Mouse (Mus musculus) heart, embryonic 12.5 days (tissue): ENCODE data around the gene Radil. TPM values are rescaled to one million over a fixed set of nuclear protein-coding genes. Genes with fewer than 3 reads are reported as not detected.
A peak's percentile ranks its signal among the peaks of the same experiment; 100 is the strongest.

Experiments used
- ATAC-seq: fragments of 200-750 bp; cut with Nextera tagmentation; 2 replicates; pipeline ENCODE4 v1.8.0; 2017; ENCODE audit warnings: moderate TSS enrichment, moderate library complexity; ENCODE audit not compliant: insufficient number of reproducible peaks, low FRiP score
- H3K27ac ChIP-seq: fragments of 300-500 bp; sonication (generic); 2 replicates; pipeline ENCODE4 v1.5.1; 2016; ENCODE audit warnings: mild to moderate bottlenecking, moderate library complexity; ENCODE audit not compliant: poor library complexity, severe bottlenecking
- H3K27me3 ChIP-seq: fragments of 300-500 bp; sonication (generic); replicated peaks from 2 replicates; pipeline ENCODE4 v1.6.1; 2016; ENCODE audit warnings: mild to moderate bottlenecking, moderate library complexity
- H3K36me3 ChIP-seq: fragments of 300-500 bp; sonication (generic); 2 replicates; pipeline ENCODE4 v1.6.1; 2016; ENCODE audit warnings: mild to moderate bottlenecking, moderate library complexity
- H3K4me1 ChIP-seq: fragments of 300-500 bp; sonication (generic); replicated peaks from 2 replicates; pipeline ENCODE4 v1.6.1; 2016; ENCODE audit warnings: mild to moderate bottlenecking
- H3K4me2 ChIP-seq: fragments of 300-500 bp; sonication (generic); 2 replicates; pipeline ENCODE4 v1.6.1; 2016; ENCODE audit warnings: mild to moderate bottlenecking, moderate library complexity
- H3K4me3 ChIP-seq: fragments of 300-500 bp; sonication (generic); 2 replicates; pipeline ENCODE4 v1.5.1; 2016; ENCODE audit warnings: mild to moderate bottlenecking
- H3K9ac ChIP-seq: fragments of 300-500 bp; sonication (generic); 2 replicates; pipeline ENCODE4 v1.6.1; 2016; ENCODE audit warnings: mild to moderate bottlenecking, moderate library complexity
- H3K9me3 ChIP-seq: fragments of 300-500 bp; sonication (generic); replicated peaks from 2 replicates; pipeline ENCODE4 v1.6.1; 2016; ENCODE audit warnings: mild to moderate bottlenecking, moderate library complexity
- WGBS: fragments of 180-500 bp; shearing (Covaris S2); methylation state at CpG from one replicate; pipeline ENCODE4 v1.1.7; 2016; 5-methylcytosine and 5-hydroxymethylcytosine counted together
- polyA plus RNA-seq: library from polyadenylated mRNA; unstranded; fragments of >200 nt; fragmentation: Nextera tagmentation; extraction: Ambion mirVana; gene quantifications from 2 replicates; pipeline ENCODE4 v1.2.1, GENCODE M21; 2016

The Radil gene
- polyA plus RNA-seq, 1 experiment from 2014 or later, result 9.4 TPM

DNA sequence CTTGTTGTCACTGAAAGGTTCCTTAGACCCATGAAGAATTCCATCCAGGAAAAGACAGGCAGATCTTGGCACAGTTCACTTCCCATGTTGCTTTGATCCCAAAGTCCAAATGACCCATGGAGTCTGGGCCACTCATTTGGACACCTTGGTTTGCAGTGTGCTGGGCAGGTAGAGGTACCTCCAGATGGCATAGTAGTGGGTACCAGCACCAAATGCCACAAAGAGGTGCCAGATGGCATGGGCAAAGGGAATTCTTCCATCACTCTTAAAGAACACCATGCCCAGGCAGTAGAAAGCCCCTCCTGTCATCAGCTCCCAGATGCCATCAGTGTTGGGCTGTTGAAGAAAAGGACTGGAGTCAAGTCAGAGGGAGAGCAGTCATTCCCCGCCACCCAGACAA is 13.7 kb upstream of the Radil start:
- Histone ChIP-seq H3K4me2 (no peak overlapping the region), H3K27ac (no peak overlapping the region), H3K36me3 (no peaks in the 10 kb centered on the region), H3K4me3 (no peak overlapping the region), H3K9ac (no peak overlapping the region), H3K27me3 (no peaks in the 10 kb centered on the region), H3K9me3 (peaks cover 16% of the 10 kb centered on the region), H3K4me1 (no peaks in the 10 kb centered on the region)
- ATAC-seq, result no peak
- 75% methylated on average over 1 of the region's 1 CpGs for WGBS

- no peaks in the 10 kb centered on the region for H3K36me3 ChIP-seq
- H3K9me3 ChIP-seq, result peaks cover 4% of the 10 kb centered on the region; the same call in 1 of the 2 replicates
- no peaks in the 10 kb centered on the region for H3K4me1 ChIP-seq
- H3K4me3 ChIP-seq, result no peak overlapping the region
- no peak overlapping the region for H3K4me2 ChIP-seq
- H3K9ac ChIP-seq, result no peak overlapping the region
- WGBS, result 54% methylated on average over 7 of the region's 7 CpGs
- no peak for ATAC-seq
- H3K27me3 ChIP-seq, result no peaks in the 10 kb centered on the region
- H3K27ac ChIP-seq, result no peak overlapping the region
Measured at GRCm38 (mm10) chr5:142560261-142560660, 9.4 kb upstream of the Radil start.

- no peaks in the 10 kb centered on the region for H3K36me3 ChIP-seq
- H3K9ac ChIP-seq, result no peak overlapping the region
- H3K9me3 ChIP-seq, result peaks cover 3% of the 10 kb centered on the region; the same call in 1 of the 2 replicates
- ATAC-seq, result peak; percentile 61; the same call in 1 of the 2 replicates
- no peaks in the 10 kb centered on the region for H3K27me3 ChIP-seq
- WGBS, result 32% methylated on average over 20 of the region's 21 CpGs
- no peak overlapping the region for H3K4me3 ChIP-seq
- peak overlapping the region; percentile 48 for H3K4me2 ChIP-seq
- H3K27ac ChIP-seq, result no peak overlapping the region
- no peaks in the 10 kb centered on the region for H3K4me1 ChIP-seq
Measured at GRCm38 (mm10) chr5:142557397-142558067, 6.6 kb upstream of the Radil start.

- H3K4me2 ChIP-seq, result no peak overlapping the region
- H3K4me3 ChIP-seq, result no peak overlapping the region
- 96% methylated on average over 4 of the region's 4 CpGs for WGBS
- no peak overlapping the region for H3K27ac ChIP-seq
- no peak for ATAC-seq
- no peaks in the 10 kb centered on the region for H3K36me3 ChIP-seq
- H3K27me3 ChIP-seq, result no peaks in the 10 kb centered on the region
- no peaks in the 10 kb centered on the region; the same call in 1 of the 2 replicates for H3K9me3 ChIP-seq
- no peaks in the 10 kb centered on the region for H3K4me1 ChIP-seq
- no peak overlapping the region for H3K9ac ChIP-seq
Measured at GRCm38 (mm10) chr5:142556721-142557120, 5.8 kb upstream of the Radil start.

GRCm38 (mm10) chr5:142555866-142556265 is 5.0 kb upstream of the Radil start:
- no peaks in the 10 kb centered on the region for H3K27me3 ChIP-seq
- no peak overlapping the region for H3K4me3 ChIP-seq
- no peaks in the 10 kb centered on the region for H3K4me1 ChIP-seq
- 75% methylated on average over 5 of the region's 5 CpGs for WGBS
- H3K4me2 ChIP-seq, result no peak overlapping the region
- no peak for ATAC-seq
- H3K9ac ChIP-seq, result no peak overlapping the region
- H3K36me3 ChIP-seq, result no peaks in the 10 kb centered on the region
- H3K9me3 ChIP-seq, result no peaks in the 10 kb centered on the region; the same call in 1 of the 2 replicates
- H3K27ac ChIP-seq, result no peak overlapping the region

DNA sequence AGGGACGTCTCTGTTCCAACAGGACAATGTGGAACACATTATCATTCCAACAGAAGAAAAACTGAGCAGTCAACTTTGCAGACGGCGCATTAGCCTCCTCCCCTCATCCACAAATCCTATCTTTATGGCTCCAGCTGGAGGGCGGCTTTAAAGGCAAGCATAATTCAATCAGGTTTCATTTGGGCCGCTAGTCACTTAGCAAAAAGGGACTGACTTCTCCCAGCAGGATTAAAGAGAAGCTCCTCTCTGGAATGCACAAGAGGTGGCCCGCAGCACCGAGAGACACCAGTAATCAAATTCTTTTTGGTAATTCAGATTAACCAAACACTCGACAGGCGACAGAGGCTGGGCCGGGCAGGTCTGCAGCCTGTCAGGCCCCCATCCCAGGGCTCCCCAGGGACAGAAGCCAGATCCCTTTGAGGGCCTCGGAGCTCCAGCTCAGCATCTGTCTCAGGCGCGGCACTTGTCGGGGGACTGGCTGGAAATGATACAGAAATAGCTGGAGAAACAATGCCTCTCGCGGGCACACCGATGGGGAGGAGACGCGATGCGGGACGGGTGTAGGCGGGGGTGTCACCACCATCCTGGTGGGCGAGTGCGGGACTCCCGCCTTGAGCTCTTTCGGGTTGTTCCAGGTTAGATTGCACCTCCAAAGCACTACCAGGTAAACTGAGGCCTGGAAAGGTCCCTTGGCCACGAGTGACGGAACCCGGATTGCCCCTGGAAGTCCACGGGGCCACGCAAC is 765 bp downstream of the Radil start:
- ATAC-seq, result peak; percentile 38
- WGBS, result under 1% methylated on average over 31 of the region's 31 CpGs
- peaks cover 35% of the 10 kb centered on the region for H3K4me1 ChIP-seq

DNA sequence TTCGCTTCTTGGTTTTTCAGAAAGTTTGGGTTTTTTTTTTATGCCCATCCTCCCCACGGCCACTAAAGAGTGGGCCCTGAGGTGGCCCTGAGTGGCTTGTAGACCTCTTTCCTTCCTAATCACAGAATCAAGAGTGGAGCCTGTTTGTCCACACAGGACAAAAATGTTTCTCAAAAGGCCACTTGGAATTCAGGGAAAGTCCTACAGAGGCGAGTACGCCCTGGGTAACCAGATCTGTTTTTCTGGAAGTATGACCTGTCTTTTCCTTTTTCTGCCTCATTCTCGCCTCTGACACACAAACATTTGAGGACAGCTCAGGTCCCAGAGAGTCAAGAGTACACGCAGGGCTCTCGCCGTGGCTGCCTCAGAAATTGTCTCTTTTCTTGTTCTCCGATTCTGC is 1.5 kb downstream of the Radil start:
- H3K4me3 ChIP-seq, result no peak overlapping the region
- no peak for ATAC-seq
- H3K4me2 ChIP-seq, result peak overlapping the region; percentile 97
- H3K9me3 ChIP-seq, result no peaks in the 10 kb centered on the region
- no peaks in the 10 kb centered on the region for H3K36me3 ChIP-seq
- H3K27me3 ChIP-seq, result no peaks in the 10 kb centered on the region
- 31% methylated on average over 9 of the region's 9 CpGs for WGBS
- peak overlapping the region; percentile 78 for H3K27ac ChIP-seq
- H3K4me1 ChIP-seq, result peaks cover 42% of the 10 kb centered on the region
- H3K9ac ChIP-seq, result peak overlapping the region; percentile 39; the same call in 1 of the 2 replicates

More for the DNA sequence above, 765 bp downstream of the Radil start:
- peak overlapping the region; percentile 97 for H3K4me2 ChIP-seq
- no peaks in the 10 kb centered on the region for H3K36me3 ChIP-seq
- H3K9me3 ChIP-seq, result no peaks in the 10 kb centered on the region
- peak overlapping the region; percentile 67 for H3K4me3 ChIP-seq
- H3K27ac ChIP-seq, result peak overlapping the region; percentile 78
- H3K27me3 ChIP-seq, result no peaks in the 10 kb centered on the region
- peak overlapping the region; percentile 72 for H3K9ac ChIP-seq

GRCm38 (mm10) chr5:142547066-142547465 is 3.8 kb downstream of the Radil start:
- H3K9me3 ChIP-seq, result no peaks in the 10 kb centered on the region
- no peak overlapping the region for H3K4me3 ChIP-seq
- H3K4me2 ChIP-seq, result no peak overlapping the region
- H3K4me1 ChIP-seq, result peaks cover 56% of the 10 kb centered on the region
- H3K27me3 ChIP-seq, result no peaks in the 10 kb centered on the region
- H3K36me3 ChIP-seq, result 0 out of 2 replicates have a peak, but pooled peaks cover 7% of the 10 kb centered on the region
- H3K9ac ChIP-seq, result no peak overlapping the region
- WGBS, result 78% methylated on average over 3 of the region's 3 CpGs
- no peak for ATAC-seq
- H3K27ac ChIP-seq, result no peak overlapping the region

- H3K4me2 ChIP-seq, result no peak overlapping the region
- H3K27me3 ChIP-seq, result no peaks in the 10 kb centered on the region
- H3K9me3 ChIP-seq, result no peaks in the 10 kb centered on the region
- 22% methylated on average over 5 of the region's 5 CpGs for WGBS
- no peak overlapping the region for H3K4me3 ChIP-seq
- H3K9ac ChIP-seq, result 0 out of 2 replicates have a peak overlapping the region, but pooled peaks have one; percentile 17
- peaks cover 58% of the 10 kb centered on the region for H3K4me1 ChIP-seq
- ATAC-seq, result no peak
- H3K36me3 ChIP-seq, result 0 out of 2 replicates have a peak, but pooled peaks cover 7% of the 10 kb centered on the region
- no peak overlapping the region for H3K27ac ChIP-seq
Measured at GRCm38 (mm10) chr5:142546344-142546743, 4.6 kb downstream of the Radil start.

- Histone ChIP-seq H3K4me3 (no peak overlapping the region), H3K9me3 (no peaks in the 10 kb centered on the region), H3K4me1 (peaks cover 69% of the 10 kb centered on the region), H3K36me3 (0 out of 2 replicates have a peak, but pooled peaks cover 7% of the 10 kb centered on the region), H3K4me2 (peak overlapping the region; percentile 8; the same call in 1 of the 2 replicates), H3K27me3 (no peaks in the 10 kb centered on the region), H3K9ac (no peak overlapping the region), H3K27ac (peak overlapping the region; percentile 64)
- 43% methylated on average over 5 of the region's 5 CpGs for WGBS
- peak; percentile 59 for ATAC-seq
Measured at GRCm38 (mm10) chr5:142545014-142545795, 5.7 kb downstream of the Radil start.

- Histone ChIP-seq H3K27me3 (no peaks in the 10 kb centered on the region), H3K4me2 (no peak overlapping the region), H3K36me3 (no peaks in the 10 kb centered on the region), H3K4me1 (peaks cover 34% of the 10 kb centered on the region), H3K9me3 (no peaks in the 10 kb centered on the region), H3K27ac (no peak overlapping the region), H3K9ac (no peak overlapping the region), H3K4me3 (no peak overlapping the region)
- no peak for ATAC-seq
- WGBS, result 85% methylated on average over 3 of the region's 3 CpGs
Measured at GRCm38 (mm10) chr5:142537286-142537685, 13.6 kb downstream of the Radil start.
